Mouse (Mus musculus) ovary, adult 2 months (tissue): ENCODE results near the gene Lnpk. TPM values are rescaled to one million over a fixed set of nuclear protein-coding genes. Genes with fewer than 3 reads are reported as not detected.

Experiments used
- polyA plus RNA-seq: library from polyadenylated mRNA; depleted of rRNA; stranded (reverse); fragments of >200 nt; gene quantifications from 2 replicates; pipeline ENCODE4 v1.2.3, GENCODE M21; 2012; rRNA removed

The Lnpk gene
- 3.1 and 4.2 TPM in 2 replicates for polyA plus RNA-seq

DNA sequence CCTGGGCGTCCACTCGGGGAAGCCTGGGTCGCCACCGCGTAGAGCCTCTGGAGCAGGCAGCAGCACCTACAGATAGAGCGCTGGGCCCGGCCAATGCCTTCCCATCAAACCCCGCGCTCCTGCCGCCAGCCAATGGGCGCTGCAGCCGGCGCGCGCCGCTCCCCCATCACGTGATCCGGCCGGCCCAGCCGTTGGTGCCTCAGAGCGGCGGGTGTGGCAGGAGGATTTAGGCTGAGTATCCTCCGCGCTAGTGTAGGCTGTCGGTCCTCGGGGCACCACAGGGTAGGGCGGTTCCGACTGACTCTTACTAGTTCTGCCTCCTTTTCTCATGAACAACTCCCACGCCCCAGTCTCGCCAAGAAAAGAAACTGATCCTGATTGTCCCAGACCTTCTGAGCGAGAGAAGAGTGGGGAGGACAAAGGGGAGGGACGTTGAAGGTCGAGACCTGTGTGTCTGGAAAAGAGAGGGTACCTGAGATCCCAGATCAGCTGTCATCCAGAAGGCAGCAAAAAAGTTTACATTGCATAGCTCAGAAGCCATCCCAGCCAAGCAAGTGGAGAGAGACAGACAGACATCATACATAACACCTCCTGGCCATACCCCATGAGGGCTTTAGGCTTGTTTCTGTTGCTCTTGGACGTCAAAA lies at the start of gene Lnpk:
Lnpk (minus strand) TSS at position 593 of the 647 bp plus-strand sequence.

Other genes with a start within 250 kb of the Lnpk start
- gene Evx2, start 80.1 kb upstream of the Lnpk start, polyA plus RNA-seq = 0.09 TPM in 1 of 2 replicates, not detected in the other
- gene Hoxd13, start 88.9 kb upstream of the Lnpk start, polyA plus RNA-seq = not detected in 2 replicates
- gene Hoxd12, start 95.6 kb upstream of the Lnpk start, polyA plus RNA-seq = not detected in 2 replicates
- gene Hoxd11, start 100.1 kb upstream of the Lnpk start, polyA plus RNA-seq = 5.3 and 8.9 TPM in 2 replicates
- 2.6 and 4.0 TPM in 2 replicates for gene Hoxd10, start 112.5 kb upstream of the Lnpk start, polyA plus RNA-seq
- gene Hoxd9, start 118.3 kb upstream of the Lnpk start, polyA plus RNA-seq = 36.3 and 61.8 TPM in 2 replicates
- gene Hoxd8, start 125.2 kb upstream of the Lnpk start, polyA plus RNA-seq = 53.7 and 57.4 TPM in 2 replicates
- gene Hoxd3, start 132.5 kb upstream of the Lnpk start, polyA plus RNA-seq = 33.7 and 35.8 TPM in 2 replicates
- gene Hoxd4, start 132.5 kb upstream of the Lnpk start, polyA plus RNA-seq = 64.9 and 92.3 TPM in 2 replicates
- gene Gm28230, start 147.3 kb upstream of the Lnpk start, polyA plus RNA-seq = 5.1 and 7.9 TPM in 2 replicates
- not detected in 2 replicates for gene Hoxd1, start 183.5 kb upstream of the Lnpk start, polyA plus RNA-seq
- 58.5 and 107 TPM in 2 replicates for gene Mtx2, start 246.4 kb upstream of the Lnpk start, polyA plus RNA-seq